Mouse (Mus musculus) stomach, embryonic 14.5 days (tissue): ENCODE results near the gene Nmnat2. TPM values are rescaled to one million over a fixed set of nuclear protein-coding genes. Genes with fewer than 3 reads are reported as not detected.
A peak's percentile ranks its signal among the peaks of the same experiment; 100 is the strongest.

Experiments used
- ATAC-seq: fragments of 200-750 bp; cut with Nextera tagmentation; 2 replicates; pipeline ENCODE4 v1.8.0; 2017; ENCODE audit warnings: low read depth, moderate TSS enrichment; ENCODE audit not compliant: insufficient number of reproducible peaks, insufficient read depth, low FRiP score
- H3K27ac ChIP-seq: fragments of 300-500 bp; sonication (generic); 2 replicates; pipeline ENCODE4 v1.5.1; 2014; ENCODE audit warnings: mild to moderate bottlenecking, low read length, moderate library complexity, mixed read lengths
- H3K27me3 ChIP-seq: fragments of 300-500 bp; sonication (generic); 2 replicates; pipeline ENCODE4 v1.6.1; 2014; ENCODE audit warnings: low read length, control low read depth, mixed read lengths; ENCODE audit not compliant: control insufficient read depth, insufficient read depth
- H3K36me3 ChIP-seq: fragments of 300-500 bp; sonication (generic); 2 replicates; pipeline ENCODE4 v1.6.1; 2014; ENCODE audit warnings: mild to moderate bottlenecking, control low read depth, low read length, moderate library complexity, mixed read lengths; ENCODE audit not compliant: control insufficient read depth, insufficient read depth
- H3K4me1 ChIP-seq: fragments of 300-500 bp; sonication (generic); 2 replicates; pipeline ENCODE4 v1.6.1; 2014; ENCODE audit warnings: low read length, control low read depth, mixed read lengths; ENCODE audit not compliant: control insufficient read depth, insufficient read depth
- H3K4me2 ChIP-seq: fragments of 300-500 bp; sonication (generic); replicated peaks from 2 replicates; pipeline ENCODE4 v1.6.1; 2014; ENCODE audit warnings: low read depth, low read length, control low read depth
- H3K4me3 ChIP-seq: fragments of 300-500 bp; sonication (generic); 2 replicates; pipeline ENCODE4 v1.5.1; 2014; ENCODE audit warnings: low read depth, low read length, control low read depth
- H3K9ac ChIP-seq: fragments of 300-500 bp; sonication (generic); replicated peaks from 2 replicates; pipeline ENCODE4 v1.6.1; 2014; ENCODE audit warnings: low read depth, mild to moderate bottlenecking, control low read depth, low read length, moderate library complexity, mixed read lengths
- H3K9me3 ChIP-seq: fragments of 300-500 bp; sonication (generic); 2 replicates; pipeline ENCODE4 v1.6.1; 2016; ENCODE audit warnings: low read depth, low read length, control low read depth; ENCODE audit not compliant: control insufficient read depth
- WGBS: fragments of 180-500 bp; shearing (Covaris S2); extraction: QIAGEN DNeasy Blood & Tissue Kit; methylation state at CpG from one replicate; pipeline ENCODE4 v1.1.7; 2014; 5-methylcytosine and 5-hydroxymethylcytosine counted together
- polyA plus RNA-seq: library from polyadenylated mRNA; unstranded; fragments of >200 nt; fragmentation: Nextera tagmentation; extraction: Ambion mirVana; gene quantifications from 2 replicates; pipeline ENCODE4 v1.2.1, GENCODE M21; 2014

Gene Nmnat2
- polyA plus RNA-seq, 1 experiment from 2014 or later, result 3.8 TPM

GRCm38 (mm10) chr1:153092237-153092975 is 137.6 kb downstream of the Nmnat2 start:
- Histone ChIP-seq H3K4me1 (no peaks in the 10 kb centered on the region), H3K9me3 (no peaks in the 10 kb centered on the region), H3K9ac (no peak overlapping the region), H3K36me3 (no peaks in the 10 kb centered on the region), H3K27ac (no peak overlapping the region), H3K4me3 (no peak overlapping the region), H3K27me3 (no peaks in the 10 kb centered on the region), H3K4me2 (no peak overlapping the region)
- ATAC-seq, result 0 out of 2 replicates have a peak, but pooled peaks have one; percentile 28
- 55% methylated on average over 5 of the region's 5 CpGs for whole genome bisulfite sequencing

- Histone ChIP-seq H3K4me1 (no peaks in the 10 kb centered on the region), H3K9me3 (no peaks in the 10 kb centered on the region)
- no peak for ATAC-seq
Measured at GRCm38 (mm10) chr1:153093172-153093571, 138.4 kb downstream of the Nmnat2 start.

GRCm38 (mm10) chr1:153093581-153093980 is 138.8 kb downstream of the Nmnat2 start:
- Histone ChIP-seq H3K9me3 (no peaks in the 10 kb centered on the region), H3K27me3 (no peaks in the 10 kb centered on the region), H3K27ac (no peak overlapping the region), H3K4me1 (no peaks in the 10 kb centered on the region), H3K4me3 (no peak overlapping the region), H3K36me3 (no peaks in the 10 kb centered on the region), H3K9ac (no peak overlapping the region), H3K4me2 (no peak overlapping the region)
- ATAC-seq, result no peak
- WGBS, result 79% methylated on average over 4 of the region's 4 CpGs

More at GRCm38 (mm10) chr1:153093172-153093571, 138.4 kb downstream of the Nmnat2 start:
- no peak overlapping the region for H3K4me3 ChIP-seq
- H3K27ac ChIP-seq, result no peak overlapping the region
- H3K9ac ChIP-seq, result no peak overlapping the region
- 73% methylated on average over 5 of the region's 5 CpGs for WGBS
- no peaks in the 10 kb centered on the region for H3K36me3 ChIP-seq
- no peak overlapping the region for H3K4me2 ChIP-seq
- no peaks in the 10 kb centered on the region for H3K27me3 ChIP-seq

GRCm38 (mm10) chr1:153094226-153095076 is 139.7 kb downstream of the Nmnat2 start:
- Histone ChIP-seq H3K9me3 (no peaks in the 10 kb centered on the region), H3K4me2 (no peak overlapping the region), H3K27ac (no peak overlapping the region), H3K9ac (no peak overlapping the region), H3K36me3 (no peaks in the 10 kb centered on the region), H3K4me1 (no peaks in the 10 kb centered on the region), H3K4me3 (no peak overlapping the region), H3K27me3 (no peaks in the 10 kb centered on the region)
- no peak for ATAC-seq
- WGBS, result 45% methylated on average over 12 of the region's 12 CpGs

GRCm38 (mm10) chr1:153095328-153095727 is 140.5 kb downstream of the Nmnat2 start:
- H3K27ac ChIP-seq, result no peak overlapping the region

GRCm38 (mm10) chr1:153095826-153096727 is 141.3 kb downstream of the Nmnat2 start:
- Histone ChIP-seq H3K9ac (no peak overlapping the region), H3K4me2 (no peak overlapping the region), H3K4me1 (peaks cover 5% of the 10 kb centered on the region; the same call in 1 of the 2 replicates), H3K27ac (no peak overlapping the region), H3K27me3 (no peaks in the 10 kb centered on the region), H3K9me3 (no peaks in the 10 kb centered on the region), H3K4me3 (no peak overlapping the region), H3K36me3 (no peaks in the 10 kb centered on the region)
- ATAC-seq, result no peak
- WGBS, result 25% methylated on average over 16 of the region's 16 CpGs

More at GRCm38 (mm10) chr1:153095328-153095727, 140.5 kb downstream of the Nmnat2 start:
- no peak overlapping the region for H3K4me2 ChIP-seq
- 63% methylated on average over 6 of the region's 6 CpGs for WGBS
- no peaks in the 10 kb centered on the region for H3K4me1 ChIP-seq
- H3K36me3 ChIP-seq, result no peaks in the 10 kb centered on the region
- no peak overlapping the region for H3K9ac ChIP-seq
- no peak for ATAC-seq
- H3K4me3 ChIP-seq, result no peak overlapping the region
- no peaks in the 10 kb centered on the region for H3K9me3 ChIP-seq
- no peaks in the 10 kb centered on the region for H3K27me3 ChIP-seq

- Histone ChIP-seq H3K4me2 (no peak overlapping the region), H3K9me3 (no peaks in the 10 kb centered on the region), H3K4me1 (peaks cover 10% of the 10 kb centered on the region; the same call in 1 of the 2 replicates), H3K4me3 (no peak overlapping the region), H3K27ac (no peak overlapping the region), H3K9ac (no peak overlapping the region), H3K36me3 (no peaks in the 10 kb centered on the region), H3K27me3 (no peaks in the 10 kb centered on the region)
- WGBS, result 90% methylated on average over 6 of the region's 6 CpGs
- no peak for ATAC-seq
Measured at GRCm38 (mm10) chr1:153097017-153097675, 142.4 kb downstream of the Nmnat2 start.
